Mouse (Mus musculus) ovary, postnatal 10 days (tissue): ENCODE results near the gene Akap8l.
A peak's percentile ranks its signal among the peaks of the same experiment; 100 is the strongest.

Experiments used
- DNase-seq: peaks from one replicate; pipeline ENCODE4 v3.0.0; 2022; ENCODE audit warnings: low spot score

The Akap8l gene

GRCm38 (mm10) chr17:32317032-32317431 lies 33.4 kb downstream of the Akap8l start:
- no peak for DNase-seq

GRCm38 (mm10) chr17:32315560-32315959 lies 34.8 kb downstream of the Akap8l start:
- no peak for DNase-seq

GRCm38 (mm10) chr17:32313892-32314291 lies 36.5 kb downstream of the Akap8l start:
- no peak for DNase-seq

GRCm38 (mm10) chr17:32312801-32313200 lies 37.6 kb downstream of the Akap8l start:
- no peak for DNase-seq

- DNase-seq: no peak
Observed at GRCm38 (mm10) chr17:32307963-32308362, 42.4 kb downstream of the Akap8l start.

GRCm38 (mm10) chr17:32298125-32298524 lies 52.3 kb downstream of the Akap8l start:
- no peak for DNase-seq

- no peak for DNase-seq
Observed at GRCm38 (mm10) chr17:32295901-32296300, 54.5 kb downstream of the Akap8l start.

- no peak for DNase-seq
Observed at GRCm38 (mm10) chr17:32295160-32295559, 55.2 kb downstream of the Akap8l start.

- DNase-seq: no peak
Observed at GRCm38 (mm10) chr17:32285138-32285670, 65.2 kb downstream of the Akap8l start.

GRCm38 (mm10) chr17:32284262-32285137 lies 65.9 kb downstream of the Akap8l start, which contains the start of gene Brd4:
TSS of gene Brd4 (minus strand) at chr17:32284722.
- DNase-seq: peak; percentile 80

GRCm38 (mm10) chr17:32283771-32284221 lies 66.6 kb downstream of the Akap8l start:
- DNase-seq: peak; percentile 23

GRCm38 (mm10) chr17:32283341-32283740 lies 67.1 kb downstream of the Akap8l start:
- no peak for DNase-seq

GRCm38 (mm10) chr17:32281611-32282310 lies 68.6 kb downstream of the Akap8l start:
- no peak for DNase-seq

GRCm38 (mm10) chr17:32281126-32281525 lies 69.3 kb downstream of the Akap8l start:
- DNase-seq: no peak

GRCm38 (mm10) chr17:32280575-32280974 lies 69.8 kb downstream of the Akap8l start:
- DNase-seq: no peak

- no peak for DNase-seq
Observed at GRCm38 (mm10) chr17:32277201-32277600, 73.2 kb downstream of the Akap8l start.

GRCm38 (mm10) chr17:32275568-32275967 lies 74.8 kb downstream of the Akap8l start:
- DNase-seq: no peak
